ENCODE assay signal across 13 mouse cellular contexts in the genomic region with DNA sequence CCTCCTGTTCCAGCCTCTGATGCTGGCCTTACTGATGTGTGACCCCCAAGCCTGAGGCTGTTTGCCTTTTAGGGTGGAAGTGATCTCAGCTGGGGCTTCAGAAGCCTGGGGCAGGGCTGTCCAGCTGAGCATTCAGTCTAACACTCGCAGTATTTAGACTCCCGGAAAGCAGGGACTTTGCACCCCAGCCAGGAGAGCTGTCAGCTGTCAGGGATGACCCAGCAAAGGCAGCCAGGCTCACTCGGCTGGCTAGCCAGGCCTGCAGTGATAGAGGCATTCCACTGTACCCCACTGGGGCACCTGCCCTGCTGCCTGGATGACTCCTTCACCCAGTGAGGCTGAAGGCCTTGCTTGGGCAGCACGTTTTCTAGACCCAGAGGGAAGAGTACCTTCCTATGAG. TPM values are rescaled to one million over a fixed set of nuclear protein-coding genes. Genes with fewer than 3 reads are reported as not detected.
DNase-seq lines count a peak whose midpoint lies in the region; ATAC-seq lines count a peak whose summit lies in the region.
"Had no signal": no experiment of that assay in that cellular context is flagged by ENCODE, and none has a peak within 500 bp of the region (broad histone marks: within the 10 kb centered on the region; RNA-seq: fewer than 3 reads in every experiment).

No protein-coding gene starts in this region.

- H3K4me3 ChIP-seq in forebrain, embryonic 16.5 days (replicated peaks; ENCODE audit: low read length), result no peak overlapping the region
- H3K4me3 ChIP-seq: embryonic facial prominence, embryonic 12.5 days; neural tube, embryonic 15.5 days had no signal

- 0 out of 2 replicates have a peak, but pooled peaks cover 3% of the 10 kb centered on the region for H3K4me1 ChIP-seq in forebrain, embryonic 16.5 days (replicated peaks; ENCODE audit: control insufficient read depth, insufficient read depth, low read length)

- no peaks in the 10 kb centered on the region for H3K27me3 ChIP-seq in forebrain, embryonic 16.5 days (replicated peaks; ENCODE audit: control insufficient read depth, insufficient read depth, low read length)
- H3K27me3 ChIP-seq: embryonic facial prominence, embryonic 12.5 days; neural tube, embryonic 15.5 days had no signal

- no peak overlapping the region for H3K4me2 ChIP-seq in forebrain, embryonic 16.5 days (ENCODE audit: low read length)
- H3K4me2 ChIP-seq: embryonic facial prominence, embryonic 12.5 days; neural tube, embryonic 15.5 days had no signal

- no peak overlapping the region for H3K9ac ChIP-seq in forebrain, embryonic 16.5 days (replicated peaks; ENCODE audit: low read depth, low read length)
- H3K9ac ChIP-seq: embryonic facial prominence, embryonic 12.5 days; neural tube, embryonic 15.5 days had no signal

- DNase-seq in adrenal gland, adult 2 months, result peak; percentile 10
- DNase-seq in adrenal gland, postnatal 25 days, result no peak
- DNase-seq in gastrocnemius, postnatal 10 days, result peak; percentile 44
- DNase-seq in heart, postnatal 4 days, result peak; percentile 49
- DNase-seq in kidney, postnatal 4 days, result peak; percentile 51 to 71
- DNase-seq in spleen, postnatal 36 days (ENCODE audit: low spot score in 2 of 2), result no peak
- DNase-seq in frontal cortex, adult 2 months (ENCODE audit: extremely low spot score in 1 of 2, low spot score in 1 of 2), result no peak
- DNase-seq: cerebellum, adult 11 months; thymus, postnatal 14 days had no signal

- H3K27ac ChIP-seq in forebrain, embryonic 16.5 days (ENCODE audit: low read length), result no peak overlapping the region
- H3K27ac ChIP-seq: embryonic facial prominence, embryonic 12.5 days; neural tube, embryonic 15.5 days had no signal

- no peak for ATAC-seq in forebrain, embryonic 16.5 days
- ATAC-seq: inflammation-experienced regulatory T-cells, adult 6 months had no signal

- WGBS in forebrain, embryonic 16.5 days, result 80% methylated on average over 4 of the region's 4 CpGs

- no peaks in the 10 kb centered on the region for H3K36me3 ChIP-seq in forebrain, embryonic 16.5 days (ENCODE audit: control insufficient read depth, insufficient read depth)

- no peaks in the 10 kb centered on the region for H3K9me3 ChIP-seq in forebrain, embryonic 16.5 days (ENCODE audit: control insufficient read depth, low read length)
- H3K9me3 ChIP-seq: embryonic facial prominence, embryonic 12.5 days; neural tube, embryonic 15.5 days had no signal

RNA-seq across cellular contexts. Expression of gene Gpx3, which starts 3.7 kb away (rescaled TPM):
- total RNA-seq in adrenal gland, adult 2 months (2021), result 100 to 1,000 TPM; 580 to 729 TPM
- 256 and 331 TPM in 2 replicates for polyA plus RNA-seq in adrenal gland, adult 2 months (2012; rRNA removed)
- total RNA-seq in adrenal gland, postnatal 25 days (2021), result 255 and 328 TPM in 2 replicates
- 10 to 100 TPM; 23.2 to 36.0 TPM for total RNA-seq in gastrocnemius, postnatal 10 days (2021)
- total RNA-seq in heart, postnatal 4 days (2021), result 100 to 1,000 TPM; 153 to 177 TPM
- 11.7 and 14.9 TPM in 2 replicates for polyA plus RNA-seq in frontal cortex, adult 2 months (2012; rRNA removed)
- 17.4 and 18.0 TPM in 2 replicates for polyA plus RNA-seq in forebrain, embryonic 16.5 days (2015; fragmentation: Nextera tagmentation; extraction: Ambion mirVana)

RNA-seq across cellular contexts. Expression of gene Hint1, which starts 39.7 kb away (rescaled TPM):
- total RNA-seq in adrenal gland, adult 2 months (2021), result 100 to 1,000 TPM; 339 to 391 TPM
- 610 and 630 TPM in 2 replicates for polyA plus RNA-seq in adrenal gland, adult 2 months (2012; rRNA removed)
- total RNA-seq in adrenal gland, postnatal 25 days (2021), result 386 and 405 TPM in 2 replicates
- 100 to 1,000 TPM; 254 to 262 TPM for total RNA-seq in gastrocnemius, postnatal 10 days (2021)
- 100 to 1,000 TPM; 364 to 393 TPM for total RNA-seq in heart, postnatal 4 days (2021)
- 469 and 505 TPM in 2 replicates for polyA plus RNA-seq in frontal cortex, adult 2 months (2012; rRNA removed)
- 685 and 697 TPM in 2 replicates for polyA plus RNA-seq in forebrain, embryonic 16.5 days (2015; fragmentation: Nextera tagmentation; extraction: Ambion mirVana)

RNA-seq across cellular contexts. Expression of gene Lyrm7, which starts 45.2 kb away (rescaled TPM):
- total RNA-seq in adrenal gland, adult 2 months (2021), result 10 to 100 TPM; 14.3 to 20.8 TPM
- polyA plus RNA-seq in adrenal gland, adult 2 months (2012; rRNA removed), result 0.27 and 0.38 TPM in 2 replicates
- 16.8 and 17.8 TPM in 2 replicates for total RNA-seq in adrenal gland, postnatal 25 days (2021)
- 10 to 100 TPM; 15.8 to 21.1 TPM for total RNA-seq in gastrocnemius, postnatal 10 days (2021)
- total RNA-seq in heart, postnatal 4 days (2021), result 10 to 100 TPM; 20.3 to 28.3 TPM
- 17.0 and 18.7 TPM in 2 replicates for polyA plus RNA-seq in frontal cortex, adult 2 months (2012; rRNA removed)
- polyA plus RNA-seq in forebrain, embryonic 16.5 days (2015; fragmentation: Nextera tagmentation; extraction: Ambion mirVana), result 14.2 and 17.6 TPM in 2 replicates

RNA-seq across cellular contexts. Expression of gene Tnip1, which starts 56.8 kb away (rescaled TPM):
- 10 to 100 TPM; 82.2 to 88.8 TPM for total RNA-seq in adrenal gland, adult 2 months (2021)
- 59.0 and 63.6 TPM in 2 replicates for polyA plus RNA-seq in adrenal gland, adult 2 months (2012; rRNA removed)
- total RNA-seq in adrenal gland, postnatal 25 days (2021), result 79.9 and 97.1 TPM in 2 replicates
- total RNA-seq in gastrocnemius, postnatal 10 days (2021), result 10 to 100 TPM; 31.7 to 37.5 TPM
- total RNA-seq in heart, postnatal 4 days (2021), result 10 to 100 TPM; 29.5 to 33.7 TPM
- 21.9 and 24.0 TPM in 2 replicates for polyA plus RNA-seq in frontal cortex, adult 2 months (2012; rRNA removed)
- polyA plus RNA-seq in forebrain, embryonic 16.5 days (2015; fragmentation: Nextera tagmentation; extraction: Ambion mirVana), result 12.7 and 13.2 TPM in 2 replicates

Comparison
In these comparisons a context has a peak if more than half of its experiments do, and no peak if none do; other contexts are left out.
1. DNase-seq: peak in adrenal gland, adult 2 months (single experiment), gastrocnemius, postnatal 10 days (single experiment), heart, postnatal 4 days (single experiment) and kidney, postnatal 4 days (2 of 2); none in adrenal gland, postnatal 25 days (single experiment), spleen, postnatal 36 days (0 of 2) and frontal cortex, adult 2 months (0 of 2).